Mouse (Mus musculus): ENCODE measurements around the gene 9130204L05Rik. TPM values are rescaled to one million over a fixed set of nuclear protein-coding genes. Genes with fewer than 3 reads are reported as not detected.

Gene 9130204L05Rik
- polyA plus RNA-seq (2017; shearing (Covaris generic)) = not detected

DNA sequence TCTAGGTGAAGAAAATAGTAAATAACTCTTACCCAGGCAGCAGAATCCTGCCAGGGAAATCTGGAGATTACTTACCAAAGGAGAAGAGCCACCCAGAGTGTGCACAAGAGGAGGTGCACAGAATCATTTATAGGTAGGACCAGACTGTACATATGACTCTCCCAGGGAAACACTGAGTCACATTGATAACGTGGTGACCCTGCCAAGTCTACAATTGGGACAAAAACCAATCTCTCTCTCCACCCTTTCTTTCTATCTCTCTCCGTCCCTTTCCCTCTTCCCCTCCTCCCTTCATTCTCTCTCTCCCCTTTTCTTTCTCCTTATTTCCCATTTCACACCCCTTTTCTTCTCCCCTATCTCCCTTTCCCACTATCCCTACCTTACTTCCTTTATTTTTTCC is at the start of gene 9130204L05Rik:
TSS of gene 9130204L05Rik (minus strand) at position 101 of the 400 bp plus-strand sequence.

Measured in effector memory CD4-positive, alpha-beta T cell, adult 7 months (primary cell).